Mouse (Mus musculus): ENCODE measurements around the gene Smyd3. TPM values are rescaled to one million over a fixed set of nuclear protein-coding genes. Genes with fewer than 3 reads are reported as not detected.

Smyd3 gene
- polyA plus RNA-seq, 1 experiment: 10.6 TPM

DNA sequence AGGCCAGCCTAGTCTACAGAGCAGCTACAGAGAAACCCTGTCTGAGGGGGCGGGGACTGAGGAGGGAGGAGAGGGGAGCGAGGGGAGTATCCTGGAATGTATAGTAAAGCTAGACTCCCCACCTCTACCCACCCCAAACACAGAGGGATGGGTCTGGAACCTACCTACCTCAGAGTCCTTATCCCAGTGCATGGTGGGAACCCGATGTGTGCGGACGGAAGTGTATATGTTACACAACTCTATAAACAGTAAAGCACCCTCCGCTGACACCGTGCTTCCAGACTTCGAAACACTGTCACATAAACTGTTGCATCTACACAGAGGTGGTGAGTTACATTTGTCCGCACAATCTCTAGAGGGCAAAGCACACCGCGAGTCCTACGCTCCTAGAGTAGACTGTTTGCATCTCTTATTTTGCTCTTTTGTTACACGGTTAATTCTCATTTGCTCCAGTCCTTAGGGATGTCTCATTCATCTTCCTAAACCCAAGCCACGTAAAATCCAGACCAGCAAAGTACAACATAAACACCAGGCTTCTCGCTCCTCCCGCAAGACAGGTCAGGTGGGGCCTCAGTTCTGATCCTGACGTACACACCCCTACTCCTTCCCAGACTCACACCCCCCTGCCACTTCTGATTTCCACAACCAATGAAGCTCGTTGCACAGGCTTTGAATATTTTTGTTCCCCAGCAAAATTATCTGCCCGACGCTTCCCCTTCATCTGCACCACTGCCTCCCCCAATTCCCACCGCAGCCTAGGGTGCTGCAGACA is 714 bp downstream of the Smyd3 start:
- TF ChIP-seq USF1 (IDR thresholded peaks at IDR 0.05; ENCODE audit: low read depth): no peak
- no peak for TF ChIP-seq MYOG (IDR thresholded peaks at IDR 0.05; ENCODE audit: control insufficient read depth, extremely low read depth, insufficient read length)
- TF ChIP-seq CEBPB (IDR thresholded peaks at IDR 0.05; ENCODE audit: low read depth): peak; percentile 15
- Histone ChIP-seq H3K4me3 (ENCODE audit: insufficient read depth, poor library complexity, severe bottlenecking) (peak overlapping the region; percentile 65), H3K79me3 (ENCODE audit: low read depth) (peaks cover 4% of the 10 kb centered on the region), H3K79me2 (ENCODE audit: control insufficient read depth, insufficient read depth) (peaks cover 21% of the 10 kb centered on the region), H3K27me3 (ENCODE audit: control insufficient read depth, insufficient read depth, insufficient read length) (no peaks in the 10 kb centered on the region), H3ac (ENCODE audit: control insufficient read depth, insufficient read length, low read depth) (peak overlapping the region; percentile 87), H3K36me3 (ENCODE audit: control insufficient read depth, insufficient read depth) (no peaks in the 10 kb centered on the region)

DNA sequence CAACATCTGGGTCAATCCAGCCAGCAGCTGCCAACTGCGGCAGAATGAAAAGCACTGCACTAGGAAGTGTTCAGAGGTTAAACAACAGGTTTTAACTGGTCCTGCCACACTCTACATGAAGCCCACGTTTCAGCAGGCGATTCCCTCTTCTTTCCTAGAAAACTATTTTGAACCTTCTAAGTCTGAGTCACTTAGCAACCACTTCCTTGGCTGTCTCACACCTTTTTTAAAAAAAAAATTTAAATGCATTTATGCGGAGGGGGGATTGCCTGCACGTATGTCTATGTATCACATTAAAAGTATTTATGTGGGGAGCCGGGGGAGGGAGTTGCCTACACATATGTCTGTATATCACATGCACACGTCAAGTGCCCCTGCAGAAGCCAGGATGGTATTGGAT is 5.9 kb downstream of the Smyd3 start:
- no peak for TF ChIP-seq MYOD1 (IDR thresholded peaks at IDR 0.05; ENCODE audit: control insufficient read depth, insufficient read length, low read depth)
- TF ChIP-seq CTCF (IDR thresholded peaks at IDR 0.05; ENCODE audit: control insufficient read depth, insufficient read depth, insufficient read length): no peak
- TF ChIP-seq MYOG (IDR thresholded peaks at IDR 0.05; ENCODE audit: control insufficient read depth, extremely low read depth, insufficient read length): no peak
- no peak for TF ChIP-seq FOSL1 (IDR thresholded peaks at IDR 0.05; ENCODE audit: insufficient read depth, low read length, poor library complexity, severe bottlenecking)
- no peak for TF ChIP-seq MAX (IDR thresholded peaks at IDR 0.05)
- no peak for TF ChIP-seq USF1 (IDR thresholded peaks at IDR 0.05; ENCODE audit: low read depth)
- no peak for TF ChIP-seq CEBPB (IDR thresholded peaks at IDR 0.05; ENCODE audit: low read depth)
- Histone ChIP-seq H3K4me3 (ENCODE audit: insufficient read depth, poor library complexity, severe bottlenecking) (no peak overlapping the region), H3K79me2 (ENCODE audit: control insufficient read depth, insufficient read depth) (peaks cover 16% of the 10 kb centered on the region), H3ac (ENCODE audit: control insufficient read depth, insufficient read length, low read depth) (no peak overlapping the region), H3K27me3 (ENCODE audit: control insufficient read depth, insufficient read depth, insufficient read length) (no peaks in the 10 kb centered on the region), H3K79me3 (ENCODE audit: low read depth) (peaks cover 4% of the 10 kb centered on the region), H3K36me3 (ENCODE audit: control insufficient read depth, insufficient read depth) (no peaks in the 10 kb centered on the region)

DNA sequence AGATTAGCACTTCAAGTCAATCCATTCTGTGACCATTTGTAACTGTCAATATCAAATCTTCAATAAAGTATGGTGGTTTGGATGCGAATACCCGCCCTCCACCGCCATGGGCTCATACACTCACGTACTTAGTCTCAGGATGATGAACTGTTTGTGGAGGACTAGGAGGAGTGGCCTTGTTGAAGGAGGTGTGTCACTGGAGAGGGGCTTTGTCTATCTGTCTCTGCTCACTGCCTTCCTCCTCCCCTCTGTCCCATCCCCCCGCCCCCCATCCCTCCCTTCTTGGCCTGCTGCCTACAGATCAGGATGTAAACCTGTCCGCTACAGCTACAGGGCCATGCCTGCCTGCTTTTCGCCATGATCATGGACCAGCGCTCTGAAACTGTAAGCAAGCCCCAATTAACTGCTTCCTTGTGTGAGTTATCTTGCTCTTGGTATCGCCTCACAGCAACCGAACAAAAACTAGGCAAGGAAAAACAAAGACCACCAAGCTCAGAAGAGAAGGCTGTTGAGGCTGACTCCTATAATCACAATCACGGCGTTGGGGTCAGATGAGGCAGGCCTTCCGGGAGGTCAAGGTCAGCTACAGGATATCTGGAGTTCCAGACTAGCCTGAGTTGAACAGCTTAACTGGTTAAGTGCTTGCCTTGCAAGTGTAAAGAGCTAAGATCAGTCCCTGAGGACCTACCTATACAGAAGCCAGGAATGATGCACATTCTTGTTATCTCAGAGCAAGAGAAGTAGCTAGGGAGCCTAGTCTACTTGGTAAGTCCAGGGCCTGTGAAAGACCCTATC is 7.1 kb downstream of the Smyd3 start:
- Histone ChIP-seq H3K79me2 (ENCODE audit: control insufficient read depth, insufficient read depth) (peaks cover 5% of the 10 kb centered on the region), H3K4me3 (ENCODE audit: insufficient read depth, poor library complexity, severe bottlenecking) (no peak overlapping the region), H3ac (ENCODE audit: control insufficient read depth, insufficient read length, low read depth) (no peak overlapping the region), H3K27me3 (ENCODE audit: control insufficient read depth, insufficient read depth, insufficient read length) (no peaks in the 10 kb centered on the region), H3K36me3 (ENCODE audit: control insufficient read depth, insufficient read depth) (no peaks in the 10 kb centered on the region), H3K79me3 (ENCODE audit: low read depth) (peaks cover 2% of the 10 kb centered on the region)
- TF ChIP-seq CTCF (IDR thresholded peaks at IDR 0.05; ENCODE audit: control insufficient read depth, insufficient read depth, insufficient read length): no peak

DNA sequence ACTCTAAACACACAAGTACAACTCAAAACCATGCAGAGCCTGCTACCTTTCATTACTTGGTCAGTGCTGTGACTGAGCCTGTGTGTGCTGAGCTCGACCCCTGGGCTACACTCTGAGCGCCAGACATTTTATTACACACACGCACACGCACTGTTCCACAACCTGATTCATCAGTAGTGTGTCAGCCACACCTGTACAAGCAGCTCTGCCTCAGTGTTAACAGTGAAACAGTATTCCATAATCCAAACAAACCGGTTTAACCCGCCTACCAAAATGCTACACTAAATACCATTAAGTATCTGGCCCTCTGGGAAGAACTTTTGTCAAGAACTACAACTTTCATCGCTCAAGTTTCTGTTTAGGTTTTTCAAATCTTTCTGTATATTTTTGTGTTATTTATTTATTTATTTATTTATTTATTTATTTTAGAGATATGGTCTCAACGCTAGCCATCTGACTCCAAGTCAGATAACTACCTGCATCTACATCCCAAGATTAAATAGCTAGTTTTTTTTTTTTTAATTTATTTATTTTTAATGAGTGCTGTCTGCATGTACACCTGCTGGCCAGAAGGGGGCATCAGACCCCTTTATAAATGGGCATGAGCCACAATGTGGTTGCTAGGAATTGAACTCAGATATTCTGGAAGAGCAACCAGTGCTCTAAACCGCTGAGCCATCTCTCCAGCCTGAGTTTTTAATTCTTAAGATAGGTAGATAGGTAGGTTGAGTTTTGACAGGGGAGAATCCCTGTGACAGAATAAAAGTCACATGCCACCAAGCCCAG is 11.1 kb downstream of the Smyd3 start:
- TF ChIP-seq CTCF (IDR thresholded peaks at IDR 0.05; ENCODE audit: control insufficient read depth, insufficient read depth, insufficient read length) (peak; percentile 15), CEBPB (IDR thresholded peaks at IDR 0.05; ENCODE audit: low read depth) (no peak)

DNA sequence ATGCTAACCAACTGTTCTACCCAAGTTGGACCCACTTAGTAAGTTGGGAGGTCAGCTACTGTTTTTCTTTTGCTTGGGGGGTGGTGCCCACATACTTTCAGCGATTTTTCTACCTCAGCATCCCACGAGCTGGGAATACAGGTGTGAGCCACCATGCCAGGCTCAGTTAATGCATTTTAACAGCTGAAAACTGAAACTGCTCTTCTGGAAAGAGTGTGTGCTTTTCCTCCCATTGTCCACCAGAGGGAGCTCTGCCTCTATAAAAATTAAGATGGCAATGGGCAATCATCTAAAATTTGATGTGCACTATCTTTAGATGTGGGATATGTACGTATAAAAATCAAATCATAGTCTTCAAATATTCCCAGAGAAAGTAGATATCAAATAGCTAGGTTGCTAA is 15.3 kb downstream of the Smyd3 start:
- TF ChIP-seq CTCF (IDR thresholded peaks at IDR 0.05; ENCODE audit: control insufficient read depth, insufficient read depth, insufficient read length) (no peak), CEBPB (IDR thresholded peaks at IDR 0.05; ENCODE audit: low read depth) (no peak), USF1 (IDR thresholded peaks at IDR 0.05; ENCODE audit: low read depth) (no peak), MAX (IDR thresholded peaks at IDR 0.05) (no peak), MYOG (IDR thresholded peaks at IDR 0.05; ENCODE audit: control insufficient read depth, extremely low read depth, insufficient read length) (no peak), MYOD1 (IDR thresholded peaks at IDR 0.05; ENCODE audit: control insufficient read depth, insufficient read length, low read depth) (no peak), FOSL1 (IDR thresholded peaks at IDR 0.05; ENCODE audit: insufficient read depth, low read length, poor library complexity, severe bottlenecking) (no peak)
- H3K4me3 ChIP-seq (ENCODE audit: insufficient read depth, poor library complexity, severe bottlenecking): no peak overlapping the region
- H3K79me3 ChIP-seq (ENCODE audit: low read depth): no peaks in the 10 kb centered on the region
- no peaks in the 10 kb centered on the region for H3K27me3 ChIP-seq (ENCODE audit: control insufficient read depth, insufficient read depth, insufficient read length)
- no peaks in the 10 kb centered on the region for H3K79me2 ChIP-seq (ENCODE audit: control insufficient read depth, insufficient read depth)
- no peak overlapping the region for H3ac ChIP-seq (ENCODE audit: control insufficient read depth, insufficient read length, low read depth)
- no peaks in the 10 kb centered on the region for H3K36me3 ChIP-seq (ENCODE audit: control insufficient read depth, insufficient read depth)

More for the DNA sequence above, 11.1 kb downstream of the Smyd3 start:
- no peaks in the 10 kb centered on the region for H3K36me3 ChIP-seq (ENCODE audit: control insufficient read depth, insufficient read depth)
- no peaks in the 10 kb centered on the region for H3K27me3 ChIP-seq (ENCODE audit: control insufficient read depth, insufficient read depth, insufficient read length)
- no peaks in the 10 kb centered on the region for H3K79me3 ChIP-seq (ENCODE audit: low read depth)
- H3ac ChIP-seq (ENCODE audit: control insufficient read depth, insufficient read length, low read depth): no peak overlapping the region
- H3K4me3 ChIP-seq (ENCODE audit: insufficient read depth, poor library complexity, severe bottlenecking): no peak overlapping the region
- no peaks in the 10 kb centered on the region for H3K79me2 ChIP-seq (ENCODE audit: control insufficient read depth, insufficient read depth)

Measured in C2C12 (cell line).